Mouse (Mus musculus): Measurements from ENCODE around the gene Adam1a. TPM values are rescaled to one million over a fixed set of nuclear protein-coding genes. Genes with fewer than 3 reads are reported as not detected.

Gene Adam1a
- polyA plus RNA-seq, 1 experiment = 3.7 TPM

GRCm38 (mm10) chr5:121500719-121501118 is 44.6 kb downstream of the Adam1a start:
- TF ChIP-seq POLR2A (IDR thresholded peaks at IDR 0.05; ENCODE audit: low read depth, low read length) = no peak
- TF ChIP-seq CTCF (IDR thresholded peaks at IDR 0.05; ENCODE audit: extremely low read depth, insufficient read length, insufficient replicate concordance, low read depth, low read length) = no peak
- no peaks in the 10 kb centered on the region for H3K36me3 ChIP-seq (ENCODE audit: control insufficient read depth, insufficient read depth, low read length)
- 48% methylated on average over 7 of the region's 7 CpGs for WGBS
- H3K4me3 ChIP-seq (ENCODE audit: low read depth, low read length) = no peak overlapping the region
- no peaks in the 10 kb centered on the region for H3K4me1 ChIP-seq (ENCODE audit: control insufficient read depth, insufficient read depth, insufficient read length, low read length)
- no peak overlapping the region for H3K27ac ChIP-seq (ENCODE audit: insufficient read depth, low read depth, low read length)
- H3K27me3 ChIP-seq (ENCODE audit: control insufficient read depth, insufficient read depth, low read length) = no peaks in the 10 kb centered on the region

GRCm38 (mm10) chr5:121493305-121493704 is 52.0 kb downstream of the Adam1a start:
- 68% methylated on average over 8 of the region's 8 CpGs for WGBS
- no peak overlapping the region for H3K27ac ChIP-seq (ENCODE audit: insufficient read depth, low read depth, low read length)
- TF ChIP-seq POLR2A (IDR thresholded peaks at IDR 0.05; ENCODE audit: low read depth, low read length) = no peak
- TF ChIP-seq CTCF (IDR thresholded peaks at IDR 0.05; ENCODE audit: extremely low read depth, insufficient read length, insufficient replicate concordance, low read depth, low read length) = no peak
- H3K27me3 ChIP-seq (ENCODE audit: control insufficient read depth, insufficient read depth, low read length) = no peaks in the 10 kb centered on the region
- H3K4me3 ChIP-seq (ENCODE audit: low read depth, low read length) = no peak overlapping the region
- H3K36me3 ChIP-seq (ENCODE audit: control insufficient read depth, insufficient read depth, low read length) = no peaks in the 10 kb centered on the region
- no peaks in the 10 kb centered on the region for H3K4me1 ChIP-seq (ENCODE audit: control insufficient read depth, insufficient read depth, insufficient read length, low read length)

- TF ChIP-seq POLR2A (IDR thresholded peaks at IDR 0.05; ENCODE audit: low read depth, low read length) = no peak
- TF ChIP-seq CTCF (IDR thresholded peaks at IDR 0.05; ENCODE audit: extremely low read depth, insufficient read length, insufficient replicate concordance, low read depth, low read length) = no peak
- H3K36me3 ChIP-seq (ENCODE audit: control insufficient read depth, insufficient read depth, low read length) = no peaks in the 10 kb centered on the region
- no peak overlapping the region for H3K4me3 ChIP-seq (ENCODE audit: low read depth, low read length)
- H3K27ac ChIP-seq (ENCODE audit: insufficient read depth, low read depth, low read length) = no peak overlapping the region
- 47% methylated on average over 5 of the region's 5 CpGs for WGBS
- no peaks in the 10 kb centered on the region for H3K27me3 ChIP-seq (ENCODE audit: control insufficient read depth, insufficient read depth, low read length)
- H3K4me1 ChIP-seq (ENCODE audit: control insufficient read depth, insufficient read depth, insufficient read length, low read length) = no peaks in the 10 kb centered on the region
Observed at GRCm38 (mm10) chr5:121484801-121485200, 60.5 kb downstream of the Adam1a start.

GRCm38 (mm10) chr5:121477680-121478079 is 67.6 kb downstream of the Adam1a start:
- Histone ChIP-seq H3K36me3 (ENCODE audit: control insufficient read depth, insufficient read depth, low read length) (no peaks in the 10 kb centered on the region), H3K4me1 (ENCODE audit: control insufficient read depth, insufficient read depth, insufficient read length, low read length) (no peaks in the 10 kb centered on the region), H3K4me3 (ENCODE audit: low read depth, low read length) (no peak overlapping the region), H3K27ac (ENCODE audit: insufficient read depth, low read depth, low read length) (no peak overlapping the region), H3K27me3 (ENCODE audit: control insufficient read depth, insufficient read depth, low read length) (no peaks in the 10 kb centered on the region)
- no peak for TF ChIP-seq POLR2A (IDR thresholded peaks at IDR 0.05; ENCODE audit: low read depth, low read length)
- no peak for TF ChIP-seq CTCF (IDR thresholded peaks at IDR 0.05; ENCODE audit: extremely low read depth, insufficient read length, insufficient replicate concordance, low read depth, low read length)
- WGBS = 23% methylated on average over 3 of the region's 3 CpGs

GRCm38 (mm10) chr5:121476040-121476439 is 69.2 kb downstream of the Adam1a start:
- TF ChIP-seq CTCF (IDR thresholded peaks at IDR 0.05; ENCODE audit: extremely low read depth, insufficient read length, insufficient replicate concordance, low read depth, low read length) = no peak
- no peak for TF ChIP-seq POLR2A (IDR thresholded peaks at IDR 0.05; ENCODE audit: low read depth, low read length)
- Histone ChIP-seq H3K27me3 (ENCODE audit: control insufficient read depth, insufficient read depth, low read length) (no peaks in the 10 kb centered on the region), H3K27ac (ENCODE audit: insufficient read depth, low read depth, low read length) (no peak overlapping the region), H3K4me3 (ENCODE audit: low read depth, low read length) (no peak overlapping the region), H3K36me3 (ENCODE audit: control insufficient read depth, insufficient read depth, low read length) (no peaks in the 10 kb centered on the region), H3K4me1 (ENCODE audit: control insufficient read depth, insufficient read depth, insufficient read length, low read length) (no peaks in the 10 kb centered on the region)
- 49% methylated on average over 1 of the region's 1 CpGs for WGBS

GRCm38 (mm10) chr5:121474610-121475009 is 70.7 kb downstream of the Adam1a start:
- 67% methylated on average over 7 of the region's 7 CpGs for WGBS
- Histone ChIP-seq H3K27ac (ENCODE audit: insufficient read depth, low read depth, low read length) (no peak overlapping the region), H3K36me3 (ENCODE audit: control insufficient read depth, insufficient read depth, low read length) (no peaks in the 10 kb centered on the region), H3K4me3 (ENCODE audit: low read depth, low read length) (no peak overlapping the region), H3K4me1 (ENCODE audit: control insufficient read depth, insufficient read depth, insufficient read length, low read length) (no peaks in the 10 kb centered on the region), H3K27me3 (ENCODE audit: control insufficient read depth, insufficient read depth, low read length) (no peaks in the 10 kb centered on the region)
- TF ChIP-seq POLR2A (IDR thresholded peaks at IDR 0.05; ENCODE audit: low read depth, low read length) (no peak), CTCF (IDR thresholded peaks at IDR 0.05; ENCODE audit: extremely low read depth, insufficient read length, insufficient replicate concordance, low read depth, low read length) (no peak)

GRCm38 (mm10) chr5:121472411-121472810 is 72.9 kb downstream of the Adam1a start:
- H3K4me3 ChIP-seq (ENCODE audit: low read depth, low read length) = no peak overlapping the region
- no peaks in the 10 kb centered on the region for H3K4me1 ChIP-seq (ENCODE audit: control insufficient read depth, insufficient read depth, insufficient read length, low read length)
- TF ChIP-seq POLR2A (IDR thresholded peaks at IDR 0.05; ENCODE audit: low read depth, low read length) (no peak), CTCF (IDR thresholded peaks at IDR 0.05; ENCODE audit: extremely low read depth, insufficient read length, insufficient replicate concordance, low read depth, low read length) (no peak)
- 96% methylated on average over 2 of the region's 2 CpGs for WGBS
- H3K27ac ChIP-seq (ENCODE audit: insufficient read depth, low read depth, low read length) = no peak overlapping the region
- H3K27me3 ChIP-seq (ENCODE audit: control insufficient read depth, insufficient read depth, low read length) = no peaks in the 10 kb centered on the region
- H3K36me3 ChIP-seq (ENCODE audit: control insufficient read depth, insufficient read depth, low read length) = no peaks in the 10 kb centered on the region

- no peak overlapping the region for H3K4me3 ChIP-seq (ENCODE audit: low read depth, low read length)
- 22% methylated on average over 3 of the region's 3 CpGs for WGBS
- TF ChIP-seq POLR2A (IDR thresholded peaks at IDR 0.05; ENCODE audit: low read depth, low read length) (no peak), CTCF (IDR thresholded peaks at IDR 0.05; ENCODE audit: extremely low read depth, insufficient read length, insufficient replicate concordance, low read depth, low read length) (no peak)
- H3K36me3 ChIP-seq (ENCODE audit: control insufficient read depth, insufficient read depth, low read length) = no peaks in the 10 kb centered on the region
- H3K27me3 ChIP-seq (ENCODE audit: control insufficient read depth, insufficient read depth, low read length) = no peaks in the 10 kb centered on the region
- no peak overlapping the region for H3K27ac ChIP-seq (ENCODE audit: insufficient read depth, low read depth, low read length)
- no peaks in the 10 kb centered on the region for H3K4me1 ChIP-seq (ENCODE audit: control insufficient read depth, insufficient read depth, insufficient read length, low read length)
Observed at GRCm38 (mm10) chr5:121469566-121469965, 75.7 kb downstream of the Adam1a start.

Other genes starting within 250 kb of the Adam1a start
- 39.1 and 108 TPM in 2 replicates for gene Trafd1, start 159.8 kb downstream of the Adam1a start, polyA plus RNA-seq (2012; rRNA removed)
- 1.7 and 3.2 TPM in 2 replicates for gene Naa25, start 147.5 kb downstream of the Adam1a start, polyA plus RNA-seq (2012; rRNA removed)
- gene Tmem116, start 93.6 kb downstream of the Adam1a start, polyA plus RNA-seq (2012; rRNA removed) = 0.70 and 7.2 TPM in 2 replicates
- 24.5 and 35.6 TPM in 2 replicates for gene Erp29, start 93.0 kb downstream of the Adam1a start, polyA plus RNA-seq (2012; rRNA removed)
- not detected in 2 replicates for gene Adam1b, start 42.0 kb downstream of the Adam1a start, polyA plus RNA-seq (2012; rRNA removed)
- not detected in 2 replicates for gene Gm42878, start within 50 bp of the Adam1a start, polyA plus RNA-seq (2012; rRNA removed)
- gene Mapkapk5, start 423 bp upstream of the Adam1a start, polyA plus RNA-seq (2012; rRNA removed) = 20.4 and 36.5 TPM in 2 replicates
- 308 and 324 TPM in 2 replicates for gene Aldh2, start 48.3 kb upstream of the Adam1a start, polyA plus RNA-seq (2012; rRNA removed)
- gene Acad12, start 73.5 kb upstream of the Adam1a start, polyA plus RNA-seq (2012; rRNA removed) = 4.4 and 6.7 TPM in 2 replicates
- 3.4 and 4.1 TPM in 2 replicates for gene Acad10, start 115.0 kb upstream of the Adam1a start, polyA plus RNA-seq (2012; rRNA removed)
- gene Brap, start 115.1 kb upstream of the Adam1a start, polyA plus RNA-seq (2012; rRNA removed) = 8.4 and 17.4 TPM in 2 replicates
- gene Atxn2, start 165.9 kb upstream of the Adam1a start, polyA plus RNA-seq (2012; rRNA removed) = 68.5 and 108 TPM in 2 replicates